Mouse (Mus musculus) forebrain, embryonic 15.5 days (tissue): ENCODE data around the gene Sost. TPM values are rescaled to one million over a fixed set of nuclear protein-coding genes. Genes with fewer than 3 reads are reported as not detected.

Experiments used
- polyA plus RNA-seq: library from polyadenylated mRNA; unstranded; fragments of >200 nt; fragmentation: Nextera tagmentation; extraction: Ambion mirVana; gene quantifications from 2 replicates; pipeline ENCODE4 v1.2.1, GENCODE M21; 2015

Gene Sost
- polyA plus RNA-seq, 1 experiment from 2014 or later = not detected

Other genes with a start within 250 kb of the Sost start
- 39.3 and 40.0 TPM in 2 replicates for gene Dhx8, start 234.1 kb downstream of the Sost start, polyA plus RNA-seq
- 5.7 and 6.1 TPM in 2 replicates for gene Etv4, start 181.6 kb downstream of the Sost start, polyA plus RNA-seq
- gene Meox1, start 72.6 kb downstream of the Sost start, polyA plus RNA-seq = 0.51 and 0.59 TPM in 2 replicates
- gene Cfap97d1, start 17.3 kb upstream of the Sost start, polyA plus RNA-seq = not detected in 2 replicates
- gene Dusp3, start 20.0 kb upstream of the Sost start, polyA plus RNA-seq = 11.0 and 13.0 TPM in 2 replicates
- gene Mpp3, start 61.4 kb upstream of the Sost start, polyA plus RNA-seq = 46.2 and 48.5 TPM in 2 replicates
- 0.11 and 0.34 TPM in 2 replicates for gene Cd300lg, start 74.5 kb upstream of the Sost start, polyA plus RNA-seq
- 19.3 and 22.7 TPM in 2 replicates for gene Mpp2, start 121.5 kb upstream of the Sost start, polyA plus RNA-seq
- gene Ppy, start 134.3 kb upstream of the Sost start, polyA plus RNA-seq = not detected in 2 replicates
- gene Pyy, start 140.8 kb upstream of the Sost start, polyA plus RNA-seq = not detected in 2 replicates
- 0.10 and 0.14 TPM in 2 replicates for gene Nags, start 178.5 kb upstream of the Sost start, polyA plus RNA-seq
- 37.4 and 41.6 TPM in 2 replicates for gene Tmem101, start 189.4 kb upstream of the Sost start, polyA plus RNA-seq
- gene Lsm12, start 218.3 kb upstream of the Sost start, polyA plus RNA-seq = 114 and 118 TPM in 2 replicates
- 21.5 and 23.7 TPM in 2 replicates for gene G6pc3, start 222.6 kb upstream of the Sost start, polyA plus RNA-seq